Mouse (Mus musculus) G1E (cell line): ENCODE results near the gene Dhrs11.
A peak's percentile ranks its signal among the peaks of the same experiment; 100 is the strongest.

Experiments
- CTCF ChIP-seq: IDR thresholded peaks from 2 replicates; pipeline ENCODE4 v1.5.1; 2012; ENCODE audit warnings: low read depth, low read length, inconsistent platforms, mixed read lengths
- GATA1 ChIP-seq: IDR thresholded peaks from 2 replicates; pipeline ENCODE4 v1.6.1; 2012; ENCODE audit warnings: borderline replicate concordance, low read length, inconsistent platforms, mixed read lengths
- POLR2AphosphoS5 ChIP-seq: IDR thresholded peaks from 2 replicates; pipeline ENCODE4 v1.6.1; 2012; ENCODE audit warnings: low read depth, low read length, inconsistent platforms; ENCODE audit not compliant: insufficient replicate concordance

DNA sequence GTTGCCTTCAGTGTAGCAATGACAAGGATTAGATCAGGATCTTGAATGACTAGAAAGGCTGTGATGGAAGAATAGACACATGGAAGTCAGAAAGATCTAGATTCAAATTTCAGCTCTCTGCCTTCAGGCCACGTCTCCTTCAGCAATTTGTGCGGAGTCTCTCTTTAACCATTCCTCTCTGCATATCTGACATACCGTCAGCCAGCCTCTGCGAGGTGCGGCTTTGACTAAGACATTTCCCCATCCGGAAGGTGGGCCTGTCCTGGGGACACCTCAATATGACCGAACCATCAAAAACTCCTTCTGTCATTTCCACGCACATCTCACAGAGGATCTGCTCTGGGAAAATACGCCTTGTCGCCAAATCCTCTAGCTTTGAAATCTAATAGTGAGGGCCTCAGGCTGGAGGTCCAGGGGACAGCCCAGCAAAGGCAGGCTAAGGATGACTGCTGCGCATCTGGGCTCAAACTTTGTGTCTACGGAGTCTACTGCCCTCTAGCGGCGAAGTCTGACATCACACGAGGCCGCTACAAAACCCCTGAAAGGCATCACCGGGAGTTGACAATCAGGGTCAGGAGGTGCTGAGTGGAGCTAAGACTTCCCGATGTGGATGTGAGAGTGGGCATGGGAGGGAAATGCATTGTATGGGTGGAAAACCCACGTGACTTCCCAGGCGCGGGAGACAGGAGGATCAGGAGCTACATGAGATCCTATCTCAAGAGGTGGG, 31.0 kb downstream of the Dhrs11 start:
- no peak for TF ChIP-seq POLR2AphosphoS5
- TF ChIP-seq CTCF = peak; percentile 89
- no peak for TF ChIP-seq GATA1
